Mouse (Mus musculus) bone marrow macrophage, adult 2 months (primary cell): Measurements from ENCODE around the gene Nup54.

ENCODE experiments used
- CTCF ChIP-seq: IDR thresholded peaks from 2 replicates; pipeline ENCODE4 v1.5.1; 2012; ENCODE audit warnings: low read depth, mild to moderate bottlenecking, low read length, moderate library complexity
- POLR2A ChIP-seq: IDR thresholded peaks from 2 replicates; pipeline ENCODE4 v1.6.1; 2012; ENCODE audit warnings: mild to moderate bottlenecking, low read depth, low read length, borderline replicate concordance

DNA sequence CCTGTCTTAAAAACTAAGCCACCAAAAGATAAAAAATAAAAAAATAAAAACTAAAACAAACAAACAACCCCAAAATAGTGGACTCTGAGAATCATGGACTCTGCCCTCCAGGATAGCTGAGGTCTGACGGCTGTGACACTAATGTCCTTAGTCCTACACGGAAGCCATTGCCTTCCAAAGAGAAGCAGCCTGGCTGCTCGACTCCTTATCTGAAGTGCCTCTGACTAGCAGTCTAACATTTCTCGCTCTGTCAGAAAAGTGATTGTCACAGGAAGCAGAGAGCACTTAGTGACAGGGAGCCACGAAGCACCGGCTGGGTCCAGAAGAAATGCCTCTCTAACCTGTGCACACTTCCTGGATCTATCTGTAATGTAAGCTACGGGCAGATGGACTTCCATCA lies 7.9 kb upstream of the Nup54 start:
- TF ChIP-seq CTCF (no peak), POLR2A (no peak)
